Mouse (Mus musculus): ENCODE measurements at regions not wholly inside any gene's neighbourhood (a gene's known extent, or its start where the extent isn't known, plus 50 kb on each side); places are given as distances from the start of the nearest gene placed in this dataset.

DNA sequence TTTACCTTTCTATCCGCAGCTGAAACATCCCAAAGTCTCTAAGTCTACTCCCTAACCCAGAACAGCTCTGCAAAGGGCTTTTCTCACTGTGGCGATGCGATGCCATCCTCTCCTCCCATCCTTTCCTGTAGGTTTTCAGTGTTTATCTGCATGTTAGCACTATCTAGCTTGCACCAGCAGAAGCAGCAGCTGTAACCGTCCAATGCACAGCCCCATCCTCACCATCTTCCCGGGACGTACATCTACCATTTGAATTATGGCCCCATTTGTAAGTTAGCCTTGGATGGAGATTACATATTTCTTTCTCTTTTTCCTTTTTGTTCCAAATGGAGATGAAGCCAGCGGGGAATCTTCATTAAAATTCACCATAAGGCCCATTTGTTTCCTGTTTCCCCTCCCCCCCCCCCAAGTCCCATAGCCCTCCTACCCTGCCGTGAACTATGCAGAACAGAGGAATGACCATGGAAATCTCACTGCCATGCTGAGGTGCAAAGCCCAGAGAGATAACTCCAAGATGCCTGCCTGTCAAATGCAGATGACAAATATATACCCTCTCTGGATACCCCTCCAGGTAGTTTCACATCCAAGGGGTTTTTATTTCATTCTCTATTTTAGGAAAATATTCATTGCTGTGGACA, 525.5 kb upstream of the Id4 start:
- H3K36me3 ChIP-seq (ENCODE audit: insufficient read depth, low read length) = no peaks in the 10 kb centered on the region
- no peaks in the 10 kb centered on the region for H3K4me1 ChIP-seq (replicated peaks; ENCODE audit: insufficient read depth, low read length)
- no peak overlapping the region for H3K27ac ChIP-seq
- TF ChIP-seq CTCF (IDR thresholded peaks at IDR 0.05; ENCODE audit: low read depth) = no peak
- no peaks in the 10 kb centered on the region for H3K9me3 ChIP-seq (replicated peaks; ENCODE audit: low read length)
- ATAC-seq (replicated peaks; ENCODE audit: low FRiP score, low read depth) (no peak), DNase-seq (ENCODE audit: low spot score) (no peak)
- 78% methylated on average over 8 of the region's 8 CpGs for WGBS
- no peak overlapping the region for H3K4me2 ChIP-seq (ENCODE audit: low read length)
- H3K4me3 ChIP-seq (replicated peaks; ENCODE audit: low read depth, low read length) = no peak overlapping the region
- H3K9ac ChIP-seq (ENCODE audit: low read depth, low read length) = no peak overlapping the region
- H3K27me3 ChIP-seq (ENCODE audit: insufficient read depth, low read length) = no peaks in the 10 kb centered on the region

DNA sequence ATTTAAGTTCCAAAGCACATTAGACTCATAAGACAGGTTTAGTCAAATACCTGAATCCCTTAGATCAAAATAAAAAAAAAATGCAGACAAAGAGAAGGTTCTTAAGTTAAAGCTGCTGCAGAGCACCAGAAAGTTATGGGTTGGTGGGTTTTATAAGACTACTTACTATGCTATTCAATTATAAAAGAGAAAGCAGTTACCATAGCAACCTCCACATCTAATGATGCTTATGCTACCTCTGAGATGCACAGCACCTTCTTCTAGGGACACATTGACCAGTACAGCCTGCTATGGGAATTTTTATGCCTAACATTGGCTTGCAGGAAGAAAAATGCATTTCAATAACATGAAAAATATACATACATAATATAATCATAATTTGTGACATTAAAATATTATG, 512.1 kb upstream of the Id4 start:
- H3K9me3 ChIP-seq (replicated peaks; ENCODE audit: low read length) = no peaks in the 10 kb centered on the region
- no peak overlapping the region for H3K4me3 ChIP-seq (replicated peaks; ENCODE audit: low read depth, low read length)
- no peaks in the 10 kb centered on the region for H3K27me3 ChIP-seq (ENCODE audit: insufficient read depth, low read length)
- DNase-seq (ENCODE audit: low spot score) = no peak
- H3K9ac ChIP-seq (ENCODE audit: low read depth, low read length) = no peak overlapping the region
- no peak overlapping the region for H3K27ac ChIP-seq
- no peaks in the 10 kb centered on the region for H3K36me3 ChIP-seq (ENCODE audit: insufficient read depth, low read length)
- no peak overlapping the region for H3K4me2 ChIP-seq (ENCODE audit: low read length)
- no peaks in the 10 kb centered on the region for H3K4me1 ChIP-seq (replicated peaks; ENCODE audit: insufficient read depth, low read length)
- no peak for ATAC-seq (replicated peaks; ENCODE audit: low FRiP score, low read depth)
- no peak for TF ChIP-seq CTCF (IDR thresholded peaks at IDR 0.05; ENCODE audit: low read depth)

DNA sequence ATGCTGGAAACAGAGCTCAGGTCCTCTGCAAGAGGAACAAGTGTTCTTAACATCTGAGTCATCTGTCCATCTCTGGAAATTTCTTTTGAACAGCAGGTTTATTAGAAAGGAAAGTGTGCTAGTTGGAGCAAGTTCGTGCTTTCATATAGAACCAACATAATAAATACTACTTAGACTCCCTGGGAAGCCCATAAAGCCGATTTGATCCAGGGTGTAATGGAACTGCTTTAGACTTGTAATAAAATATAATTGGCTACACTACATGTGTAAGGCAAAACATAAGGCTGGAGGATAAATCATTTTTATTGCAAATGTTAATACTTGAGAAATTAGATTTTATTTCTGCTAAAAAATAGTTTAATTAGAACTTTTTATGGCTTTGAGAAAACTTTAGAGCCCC, 510.0 kb upstream of the Id4 start:
- Histone ChIP-seq H3K9ac (ENCODE audit: low read depth, low read length) (no peak overlapping the region), H3K27ac (no peak overlapping the region), H3K9me3 (replicated peaks; ENCODE audit: low read length) (no peaks in the 10 kb centered on the region), H3K4me2 (ENCODE audit: low read length) (no peak overlapping the region), H3K4me3 (replicated peaks; ENCODE audit: low read depth, low read length) (no peak overlapping the region), H3K4me1 (replicated peaks; ENCODE audit: insufficient read depth, low read length) (no peaks in the 10 kb centered on the region), H3K36me3 (ENCODE audit: insufficient read depth, low read length) (no peaks in the 10 kb centered on the region), H3K27me3 (ENCODE audit: insufficient read depth, low read length) (no peaks in the 10 kb centered on the region)
- no peak for ATAC-seq (replicated peaks; ENCODE audit: low FRiP score, low read depth)
- no peak for TF ChIP-seq CTCF (IDR thresholded peaks at IDR 0.05; ENCODE audit: low read depth)
- WGBS = 59% methylated on average over 2 of the region's 2 CpGs
- DNase-seq (ENCODE audit: low spot score) = peak; percentile 6

DNA sequence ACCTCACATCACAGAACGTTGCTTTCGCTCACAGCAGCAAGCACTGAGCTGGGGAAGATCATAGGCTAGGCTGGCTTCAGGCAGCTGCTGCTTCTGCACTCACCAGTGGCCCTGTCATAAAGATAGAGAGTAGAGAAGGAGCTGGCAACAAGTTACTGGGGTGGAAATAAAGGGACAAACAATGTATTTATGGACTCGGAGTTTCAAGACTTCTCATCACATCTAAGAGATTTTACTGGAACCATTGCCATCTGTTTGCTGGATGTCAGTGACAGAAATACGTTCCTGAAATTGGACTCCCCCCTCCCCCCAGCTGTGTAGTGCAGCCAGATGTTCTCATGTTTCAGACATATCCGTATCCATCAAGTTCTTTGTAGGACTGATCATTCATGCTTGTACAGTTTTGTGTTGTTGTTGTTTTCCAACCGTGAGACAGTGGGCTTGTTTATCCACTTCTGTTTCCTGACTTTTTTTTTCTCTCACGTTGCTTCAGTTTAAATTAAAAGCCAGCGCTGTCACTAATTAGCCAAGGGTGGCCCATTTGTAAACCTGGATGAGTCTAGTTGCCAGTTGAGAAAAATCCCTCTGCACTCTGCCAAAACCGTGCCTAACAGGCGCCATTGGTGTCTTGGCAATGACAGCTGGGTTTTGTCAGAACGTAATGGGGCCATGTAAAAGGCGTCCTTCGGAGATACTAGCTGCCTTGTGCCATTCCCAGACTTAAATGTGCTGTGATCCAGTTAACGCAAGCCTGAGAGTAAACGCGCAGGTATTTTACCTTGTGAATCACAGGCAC, 496.0 kb upstream of the Id4 start:
- H3K27ac ChIP-seq = peak overlapping the region; percentile 0; the same call in 1 of the 2 replicates
- H3K36me3 ChIP-seq (ENCODE audit: insufficient read depth, low read length) = no peaks in the 10 kb centered on the region
- H3K4me1 ChIP-seq (replicated peaks; ENCODE audit: insufficient read depth, low read length) = no peaks in the 10 kb centered on the region
- H3K4me2 ChIP-seq (ENCODE audit: low read length) = peak overlapping the region; percentile 31
- H3K27me3 ChIP-seq (ENCODE audit: insufficient read depth, low read length) = no peaks in the 10 kb centered on the region
- DNase-seq (ENCODE audit: low spot score) = peak; percentile 79
- ATAC-seq (replicated peaks; ENCODE audit: low FRiP score, low read depth) = no peak
- no peak overlapping the region for H3K9ac ChIP-seq (ENCODE audit: low read depth, low read length)
- H3K4me3 ChIP-seq (replicated peaks; ENCODE audit: low read depth, low read length) = no peak overlapping the region
- no peaks in the 10 kb centered on the region for H3K9me3 ChIP-seq (replicated peaks; ENCODE audit: low read length)
- no peak for TF ChIP-seq CTCF (IDR thresholded peaks at IDR 0.05; ENCODE audit: low read depth)
- WGBS = 21% methylated on average over 16 of the region's 16 CpGs

DNA sequence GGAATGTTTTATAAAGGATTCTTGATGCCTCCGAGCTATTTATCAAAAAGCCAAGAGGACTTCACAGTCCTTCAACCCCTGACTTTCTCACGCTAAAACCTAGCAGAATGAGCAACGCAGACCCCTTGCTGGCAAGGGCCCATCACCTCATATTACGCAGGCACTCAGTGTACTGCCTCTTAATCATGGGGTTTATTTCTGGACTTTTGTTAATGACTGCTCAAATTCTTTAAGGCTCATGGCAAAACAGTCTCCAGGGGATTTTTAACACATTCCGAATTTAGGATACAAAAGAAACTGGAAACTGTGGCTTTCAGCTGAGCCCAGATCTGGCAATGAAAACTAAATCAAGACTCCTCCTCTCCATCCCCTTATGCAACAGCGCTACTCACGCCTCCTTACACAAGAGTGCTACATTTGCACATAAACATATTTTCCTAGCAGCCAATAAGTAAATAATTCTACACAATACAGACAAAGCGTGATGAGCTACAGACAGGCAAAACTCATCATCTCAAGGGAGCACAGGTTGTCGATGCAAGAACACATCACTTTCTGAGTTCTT, 492.0 kb upstream of the Id4 start:
- H3K4me2 ChIP-seq (ENCODE audit: low read length) = no peak overlapping the region
- no peak for ATAC-seq (replicated peaks; ENCODE audit: low FRiP score, low read depth)
- WGBS = 76% methylated on average over 9 of the region's 9 CpGs
- H3K27me3 ChIP-seq (ENCODE audit: insufficient read depth, low read length) = no peaks in the 10 kb centered on the region
- H3K4me3 ChIP-seq (replicated peaks; ENCODE audit: low read depth, low read length) = no peak overlapping the region
- no peaks in the 10 kb centered on the region for H3K4me1 ChIP-seq (replicated peaks; ENCODE audit: insufficient read depth, low read length)
- no peak overlapping the region for H3K9ac ChIP-seq (ENCODE audit: low read depth, low read length)
- H3K36me3 ChIP-seq (ENCODE audit: insufficient read depth, low read length) = no peaks in the 10 kb centered on the region
- no peak for TF ChIP-seq CTCF (IDR thresholded peaks at IDR 0.05; ENCODE audit: low read depth)
- H3K9me3 ChIP-seq (replicated peaks; ENCODE audit: low read length) = no peaks in the 10 kb centered on the region
- peak; percentile 14 for DNase-seq (ENCODE audit: low spot score)
- no peak overlapping the region for H3K27ac ChIP-seq

DNA sequence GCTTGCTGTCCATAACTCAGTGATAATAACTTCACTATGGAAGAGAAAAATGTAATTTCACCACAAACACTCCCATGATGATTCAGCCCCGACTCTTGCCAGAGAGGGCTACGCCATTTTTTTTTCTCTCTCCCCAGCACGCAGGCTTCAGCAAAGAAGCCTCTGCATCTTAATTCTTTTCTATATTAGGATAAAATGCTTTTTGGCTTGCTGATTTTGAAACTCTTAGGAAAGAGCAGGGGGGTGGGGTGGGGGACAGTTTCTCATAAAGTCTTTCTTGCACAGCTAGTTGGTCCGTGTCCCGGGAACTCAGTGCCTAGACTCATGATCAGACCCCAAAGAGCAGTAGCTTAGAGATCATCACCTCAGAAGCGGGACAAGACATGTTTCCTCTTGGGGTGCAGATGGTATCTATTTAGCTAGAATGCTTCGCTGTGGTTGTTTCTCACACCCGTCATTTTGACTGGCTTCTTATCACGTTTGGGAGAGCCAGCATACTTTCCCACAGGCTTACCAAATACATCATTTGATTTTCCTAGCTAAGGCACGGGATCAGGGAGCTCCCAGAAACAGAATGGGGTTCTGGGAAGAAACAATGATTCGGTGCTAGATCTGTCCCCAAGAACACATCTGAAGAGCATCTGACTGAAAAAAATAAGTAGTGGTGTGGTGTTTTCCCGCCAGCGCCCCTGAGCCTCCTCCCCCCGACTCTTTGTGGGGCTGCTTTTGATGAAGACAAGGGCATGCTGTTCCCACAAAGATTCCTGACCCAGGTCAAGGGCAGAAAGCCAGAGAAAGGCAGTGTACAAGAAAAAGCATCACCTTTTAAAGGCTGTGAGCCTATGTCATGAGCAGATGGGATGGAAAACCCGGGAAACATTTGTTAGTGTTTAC, 483.6 kb upstream of the Id4 start:
- Histone ChIP-seq H3K27ac (peak overlapping the region; percentile 8), H3K36me3 (ENCODE audit: insufficient read depth, low read length) (no peaks in the 10 kb centered on the region), H3K9me3 (replicated peaks; ENCODE audit: low read length) (no peaks in the 10 kb centered on the region), H3K4me2 (ENCODE audit: low read length) (peak overlapping the region; percentile 26), H3K4me1 (replicated peaks; ENCODE audit: insufficient read depth, low read length) (no peaks in the 10 kb centered on the region), H3K27me3 (ENCODE audit: insufficient read depth, low read length) (no peaks in the 10 kb centered on the region), H3K4me3 (replicated peaks; ENCODE audit: low read depth, low read length) (no peak overlapping the region), H3K9ac (ENCODE audit: low read depth, low read length) (no peak overlapping the region)
- DNase-seq (ENCODE audit: low spot score) = peak; percentile 64
- 54% methylated on average over 15 of the region's 15 CpGs for WGBS
- ATAC-seq (replicated peaks; ENCODE audit: low FRiP score, low read depth) = no peak
- no peak for TF ChIP-seq CTCF (IDR thresholded peaks at IDR 0.05; ENCODE audit: low read depth)
